Mouse (Mus musculus) cortical plate, adult 2 months (tissue): ENCODE measurements around the gene Corin. TPM values are rescaled to one million over a fixed set of nuclear protein-coding genes. Genes with fewer than 3 reads are reported as not detected.

Source experiments
- H3K27ac ChIP-seq: fragments of 200-500 bp; 2 replicates; pipeline ENCODE4 v1.5.1; 2012; ENCODE audit warnings: low read length, control low read depth, inconsistent platforms; ENCODE audit not compliant: insufficient read depth
- H3K4me1 ChIP-seq: fragments of 200-500 bp; 2 replicates; pipeline ENCODE4 v1.6.1; 2011; ENCODE audit warnings: low read length; ENCODE audit not compliant: control insufficient read depth, insufficient read depth
- H3K4me3 ChIP-seq: fragments of 200-500 bp; 2 replicates; pipeline ENCODE4 v1.5.1; 2011; ENCODE audit warnings: mild to moderate bottlenecking, low read length, control low read depth; ENCODE audit not compliant: insufficient read depth
- CTCF ChIP-seq: fragments of 200-500 bp; IDR thresholded peaks from 2 replicates; pipeline ENCODE4 v1.5.1; 2011; ENCODE audit warnings: mild to moderate bottlenecking, control low read depth, low read length; ENCODE audit not compliant: insufficient read depth; ENCODE audit errors: extremely low read depth
- POLR2A ChIP-seq: fragments of 200-500 bp; IDR thresholded peaks from 2 replicates; pipeline ENCODE4 v1.6.1; 2011; ENCODE audit warnings: mild to moderate bottlenecking, low read length, control low read depth; ENCODE audit not compliant: insufficient read depth; ENCODE audit errors: extremely low read depth
- polyA plus RNA-seq: library from polyadenylated mRNA; depleted of rRNA; stranded (reverse); fragments of >200 nt; gene quantifications from 2 replicates; pipeline ENCODE4 v1.2.3, GENCODE M21; 2012

The Corin gene
- polyA plus RNA-seq, 1 experiment, result 0.17 TPM

DNA sequence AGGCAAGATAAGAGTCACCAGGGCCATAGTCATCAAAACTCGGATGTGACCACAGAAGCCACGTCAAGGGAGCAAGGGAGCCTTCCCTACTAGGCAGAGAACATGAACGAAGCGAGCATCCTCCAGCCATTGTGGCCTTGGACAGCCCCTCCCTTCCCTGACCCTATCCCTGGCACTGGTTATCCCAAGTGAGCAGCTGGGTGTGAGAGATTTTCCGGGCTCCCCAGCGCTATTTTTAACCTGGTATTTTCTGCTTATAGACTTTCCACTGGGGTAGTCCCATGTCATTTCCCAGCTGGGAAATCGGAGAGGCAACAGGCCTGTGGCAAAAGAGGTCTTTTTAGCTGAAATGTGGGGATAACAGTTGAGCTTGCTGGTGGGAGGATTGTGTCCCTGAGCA, 10.4 kb downstream of the Corin start:
- no peak overlapping the region for H3K4me3 ChIP-seq
- TF ChIP-seq CTCF (no peak), POLR2A (no peak)
- H3K4me1 ChIP-seq, result no peaks in the 10 kb centered on the region
- no peak overlapping the region for H3K27ac ChIP-seq

DNA sequence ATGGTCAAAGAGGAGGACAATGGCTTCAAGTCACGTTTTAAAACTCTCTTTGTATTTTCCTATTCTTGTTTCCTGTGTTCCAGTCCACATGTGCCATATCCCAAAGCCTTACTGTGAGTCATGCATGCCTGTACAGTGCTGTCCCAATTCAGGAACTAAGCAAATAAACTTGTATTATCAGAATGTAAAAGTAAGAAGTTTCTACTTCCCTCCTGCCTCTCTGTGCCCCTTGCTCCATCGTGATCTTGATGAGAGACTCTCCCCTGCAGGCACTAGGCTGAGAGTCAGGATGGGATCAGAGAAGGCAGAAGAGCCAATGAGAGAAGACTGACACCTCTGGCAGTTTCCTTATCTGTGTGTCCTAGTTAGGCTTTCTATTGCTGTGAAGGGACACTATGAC, 13.0 kb downstream of the Corin start:
- TF ChIP-seq CTCF, result no peak
- no peak for TF ChIP-seq POLR2A
- Histone ChIP-seq H3K4me3 (no peak overlapping the region), H3K27ac (no peak overlapping the region), H3K4me1 (no peaks in the 10 kb centered on the region)

DNA sequence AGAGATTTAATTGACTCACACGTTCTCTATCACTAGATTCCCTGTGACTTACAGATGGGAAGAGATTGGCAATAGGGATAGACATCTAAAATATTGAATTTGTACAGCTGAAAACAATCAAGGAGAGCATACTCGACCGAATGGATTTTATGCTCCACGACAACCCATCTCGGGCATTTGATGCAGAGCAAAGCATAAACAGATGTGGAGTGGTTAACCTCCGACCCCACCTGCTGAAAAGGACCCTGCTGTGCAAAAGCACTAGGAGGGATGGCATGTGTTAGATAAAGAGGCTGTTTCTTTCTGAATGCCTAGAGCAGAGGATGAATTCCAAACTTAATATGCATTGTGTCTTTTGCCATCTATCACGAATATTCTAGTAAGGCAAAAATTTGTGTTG, 23.8 kb downstream of the Corin start:
- no peak overlapping the region for H3K27ac ChIP-seq
- H3K4me1 ChIP-seq, result no peaks in the 10 kb centered on the region
- no peak overlapping the region for H3K4me3 ChIP-seq
- TF ChIP-seq POLR2A, result no peak
- TF ChIP-seq CTCF, result no peak

DNA sequence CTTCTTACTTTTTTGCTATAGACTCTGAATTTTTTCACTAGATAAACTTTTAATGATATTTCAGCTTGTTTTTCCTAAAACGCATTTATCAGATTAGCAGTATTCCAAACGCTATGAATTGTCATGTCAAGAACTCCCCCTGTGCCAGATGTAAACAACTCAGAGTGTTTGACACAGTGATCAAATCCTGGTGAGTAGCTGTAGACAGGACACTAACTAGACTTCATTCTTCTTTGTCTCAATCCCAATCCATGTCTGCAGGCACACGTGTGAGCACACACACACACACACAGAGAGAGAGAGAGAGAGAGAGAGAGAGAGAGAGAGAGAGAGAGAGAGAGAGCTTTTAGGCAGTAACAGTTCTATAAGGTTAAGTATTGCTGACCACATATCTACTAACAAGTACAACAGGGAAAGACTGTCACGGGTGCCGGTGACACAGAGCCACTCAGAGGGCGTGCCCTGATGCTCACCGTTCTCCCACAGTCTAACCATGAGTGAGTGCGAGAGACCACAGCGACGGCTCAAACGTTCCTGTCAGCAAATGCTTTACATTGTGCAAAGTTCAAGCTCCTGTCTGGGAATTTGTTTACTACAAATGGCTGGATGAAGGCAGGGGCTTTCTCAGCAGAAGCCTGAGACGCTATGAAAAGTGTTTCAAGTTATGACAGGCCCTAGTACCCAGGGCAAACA, 31.8 kb downstream of the Corin start:
- Histone ChIP-seq H3K27ac (no peak overlapping the region), H3K4me1 (no peaks in the 10 kb centered on the region), H3K4me3 (no peak overlapping the region)
- TF ChIP-seq CTCF (no peak), POLR2A (no peak)

DNA sequence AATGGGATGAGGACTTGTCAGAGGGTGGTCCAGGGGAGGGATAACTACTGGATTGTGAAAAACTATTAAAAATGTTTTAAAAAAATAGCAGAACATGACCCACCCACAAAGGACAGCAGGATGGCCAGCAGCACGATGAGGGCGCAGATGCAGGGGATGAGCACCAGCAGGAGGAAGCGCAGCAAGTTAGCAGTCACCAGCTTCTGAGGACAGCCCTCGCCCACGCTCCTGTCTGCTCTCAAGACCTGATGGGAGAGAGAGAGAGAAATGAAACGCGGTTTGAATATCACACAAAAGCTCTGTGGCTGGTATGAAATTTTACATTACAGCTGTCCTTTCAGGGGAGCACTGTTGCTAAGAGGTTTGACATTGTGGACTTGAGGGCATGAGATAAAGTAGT, 32.5 kb downstream of the Corin start:
- Histone ChIP-seq H3K4me3 (no peak overlapping the region), H3K27ac (no peak overlapping the region), H3K4me1 (no peaks in the 10 kb centered on the region)
- TF ChIP-seq CTCF (no peak), POLR2A (no peak)

DNA sequence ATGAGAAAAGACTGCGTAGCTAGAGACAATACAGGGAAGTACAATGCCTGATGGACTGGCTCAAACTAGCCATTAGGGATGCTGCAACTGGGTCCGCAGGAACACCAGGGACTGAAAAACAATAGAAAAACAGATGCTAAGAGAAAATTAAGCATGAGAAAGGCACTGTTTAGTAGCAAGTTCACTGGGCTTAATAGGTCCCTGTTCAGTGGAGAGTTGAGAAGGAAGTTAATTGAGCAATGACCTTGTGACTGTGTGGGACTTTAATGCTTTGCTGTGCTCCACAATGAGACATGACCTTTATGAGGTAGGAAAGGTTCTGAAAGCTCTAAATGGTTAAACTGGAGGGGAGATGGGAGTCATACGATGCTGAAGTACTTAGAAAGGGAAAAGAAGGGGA, 39.3 kb downstream of the Corin start:
- Histone ChIP-seq H3K4me1 (no peaks in the 10 kb centered on the region), H3K4me3 (no peak overlapping the region), H3K27ac (no peak overlapping the region)
- TF ChIP-seq POLR2A, result no peak
- no peak for TF ChIP-seq CTCF

DNA sequence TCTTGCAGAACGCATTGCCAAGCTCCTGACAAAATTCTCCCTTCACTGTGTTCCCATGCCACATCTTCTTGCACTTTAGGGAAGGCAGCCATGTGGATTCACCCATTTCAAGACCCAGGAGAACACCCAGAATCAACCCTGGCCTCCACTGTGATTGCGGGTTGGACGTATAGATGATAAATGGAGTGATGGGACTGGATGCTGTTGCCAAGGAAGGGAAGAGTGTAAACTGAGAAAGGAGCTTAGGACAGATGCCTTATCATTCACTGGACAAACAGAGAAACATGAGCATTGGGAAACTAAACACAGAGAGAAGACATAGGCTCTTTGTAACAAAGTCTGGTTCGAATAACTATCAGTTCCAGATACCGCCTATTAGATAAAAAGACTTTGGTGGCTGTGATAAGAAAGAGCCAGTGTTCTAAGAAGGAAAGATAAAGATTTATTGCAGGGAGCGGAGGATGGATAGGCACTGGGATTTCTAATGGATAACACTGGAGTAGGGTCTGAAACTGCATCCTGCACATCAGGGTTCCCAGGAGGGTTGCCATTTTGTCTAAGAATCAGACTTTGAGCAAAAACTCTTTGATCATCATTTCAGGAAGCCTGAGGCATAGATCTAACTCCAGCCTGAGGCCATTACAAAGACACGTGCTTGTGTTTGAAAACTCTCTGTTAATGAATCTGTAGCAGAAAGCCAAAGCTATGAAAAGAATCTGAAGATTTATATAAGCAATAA, 44.7 kb downstream of the Corin start:
- no peak overlapping the region for H3K27ac ChIP-seq
- H3K4me1 ChIP-seq, result no peaks in the 10 kb centered on the region
- H3K4me3 ChIP-seq, result no peak overlapping the region
- TF ChIP-seq CTCF (no peak), POLR2A (no peak)

DNA sequence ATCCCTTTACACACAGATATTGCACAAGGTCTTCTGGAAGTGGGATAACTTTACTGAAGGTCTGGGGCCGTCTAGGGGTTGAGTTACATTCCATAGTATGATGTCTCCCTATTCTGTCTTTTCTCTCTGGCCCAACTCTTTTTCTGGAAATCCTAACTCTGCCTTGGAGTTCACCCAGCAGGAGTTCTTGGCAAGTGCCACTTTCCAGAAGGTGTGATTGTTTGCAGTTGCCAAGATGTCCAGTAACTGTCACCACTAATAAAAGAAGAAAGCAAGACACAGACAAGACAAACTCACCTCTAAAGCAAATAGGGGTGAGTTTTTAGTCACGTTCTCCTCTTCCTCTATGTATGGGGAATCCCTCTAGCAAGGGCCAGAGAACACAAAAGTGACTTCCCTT, 50.6 kb downstream of the Corin start:
- Histone ChIP-seq H3K4me3 (no peak overlapping the region), H3K27ac (no peak overlapping the region), H3K4me1 (no peaks in the 10 kb centered on the region)
- no peak for TF ChIP-seq POLR2A

DNA sequence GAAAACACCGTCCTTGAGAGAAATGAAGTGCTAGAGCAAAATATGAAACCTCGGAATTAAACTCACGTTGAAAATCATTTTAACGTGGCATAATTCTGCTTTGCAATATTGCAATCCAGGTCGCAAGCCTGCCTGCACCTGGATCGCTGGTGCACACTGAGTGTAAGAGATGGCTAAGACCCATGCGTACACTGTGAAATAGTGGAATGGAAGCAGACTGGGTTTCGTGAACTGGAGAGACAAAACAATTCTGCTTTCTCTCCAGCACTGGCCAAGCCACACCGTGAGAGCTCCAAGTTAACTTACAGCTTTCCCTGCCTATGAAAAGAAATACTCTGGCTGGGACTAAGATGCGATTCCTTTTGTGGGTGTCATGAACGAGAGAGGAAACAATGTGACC, 51.1 kb downstream of the Corin start:
- TF ChIP-seq CTCF (no peak), POLR2A (no peak)
- H3K4me3 ChIP-seq, result no peak overlapping the region

DNA sequence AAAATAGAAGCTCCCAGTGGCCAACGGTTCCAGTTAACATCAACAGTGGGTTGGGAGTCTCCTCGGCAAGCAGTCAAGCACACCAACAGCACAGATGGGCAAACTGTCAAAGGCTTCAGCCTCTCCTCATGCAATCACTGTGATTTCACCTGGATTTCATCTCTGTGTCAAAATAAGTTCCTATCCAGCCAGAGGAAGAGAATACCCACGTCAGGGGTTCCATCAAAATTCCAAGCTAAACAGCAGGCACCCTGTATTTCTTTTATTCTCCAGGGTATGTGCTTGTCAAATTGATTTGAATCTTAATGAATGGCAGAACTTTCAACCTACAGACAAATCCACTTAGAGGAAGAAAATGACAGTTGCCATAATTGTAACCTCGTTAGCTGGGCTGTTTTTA, 51.5 kb downstream of the Corin start:
- TF ChIP-seq POLR2A (no peak), CTCF (no peak)
- Histone ChIP-seq H3K27ac (no peak overlapping the region), H3K4me3 (no peak overlapping the region), H3K4me1 (no peaks in the 10 kb centered on the region)

More for the DNA sequence above, 51.1 kb downstream of the Corin start:
- Histone ChIP-seq H3K27ac (no peak overlapping the region), H3K4me1 (no peaks in the 10 kb centered on the region)

DNA sequence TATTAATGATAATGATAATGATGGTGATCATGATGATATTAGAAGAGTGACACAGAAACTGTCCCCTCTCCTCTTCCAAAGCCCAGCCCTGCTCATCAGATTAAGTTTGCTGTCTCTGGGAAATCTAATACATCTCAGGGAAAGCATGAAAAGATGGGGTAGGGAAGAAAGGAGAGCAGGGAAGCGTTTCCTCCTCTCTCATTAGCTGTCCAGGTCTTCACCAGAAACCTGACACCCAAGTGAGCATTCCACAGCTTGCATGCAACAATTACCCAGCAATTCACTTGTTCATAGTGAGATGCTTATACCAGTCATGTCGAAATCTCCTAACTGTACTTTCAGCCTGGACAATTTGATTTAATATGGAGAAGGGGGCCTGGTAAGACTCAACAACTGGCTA, 55.4 kb downstream of the Corin start:
- H3K4me3 ChIP-seq, result no peak overlapping the region
- TF ChIP-seq POLR2A (no peak), CTCF (no peak)
- H3K4me1 ChIP-seq, result no peaks in the 10 kb centered on the region
- no peak overlapping the region for H3K27ac ChIP-seq
